Mouse (Mus musculus) midbrain, embryonic 10.5 days (tissue): Measurements from ENCODE around the gene Olfr1314. TPM values are rescaled to one million over a fixed set of nuclear protein-coding genes. Genes with fewer than 3 reads are reported as not detected.

ENCODE experiments used
- DNase-seq: peaks from one replicate; pipeline ENCODE4 v3.0.0-alpha.2; 2017; ENCODE audit warnings: low spot score
- H3K27ac ChIP-seq: fragments of 300-500 bp; sonication (generic); replicated peaks from 2 replicates; pipeline ENCODE4 v1.5.1; 2016; ENCODE audit warnings: mild to moderate bottlenecking
- H3K27me3 ChIP-seq: fragments of 300-500 bp; sonication (generic); 2 replicates; pipeline ENCODE4 v1.6.1; 2016; ENCODE audit warnings: low read depth, mild to moderate bottlenecking; ENCODE audit not compliant: poor library complexity, severe bottlenecking
- H3K36me3 ChIP-seq: fragments of 300-500 bp; sonication (generic); 2 replicates; pipeline ENCODE4 v1.6.1; 2016; ENCODE audit warnings: mild to moderate bottlenecking, moderate library complexity
- H3K4me1 ChIP-seq: fragments of 300-500 bp; sonication (generic); 2 replicates; pipeline ENCODE4 v1.6.1; 2016
- H3K4me3 ChIP-seq: fragments of 300-500 bp; sonication (generic); 2 replicates; pipeline ENCODE4 v1.5.1; 2016; ENCODE audit warnings: mild to moderate bottlenecking, moderate library complexity
- H3K9me3 ChIP-seq: fragments of 300-500 bp; sonication (generic); replicated peaks from 2 replicates; pipeline ENCODE4 v1.6.1; 2016; ENCODE audit warnings: mild to moderate bottlenecking
- WGBS: fragments of 180-500 bp; shearing (Covaris S2); methylation state at CpG from one replicate; pipeline ENCODE4 v1.1.7; 2016; 5-methylcytosine and 5-hydroxymethylcytosine counted together
- polyA plus RNA-seq: library from polyadenylated mRNA; unstranded; fragments of >200 nt; fragmentation: Nextera tagmentation; extraction: Ambion mirVana; gene quantifications from 2 replicates; pipeline ENCODE4 v1.2.1, GENCODE M21; 2016

The Olfr1314 gene
- not detected in 2 replicates for polyA plus RNA-seq

DNA sequence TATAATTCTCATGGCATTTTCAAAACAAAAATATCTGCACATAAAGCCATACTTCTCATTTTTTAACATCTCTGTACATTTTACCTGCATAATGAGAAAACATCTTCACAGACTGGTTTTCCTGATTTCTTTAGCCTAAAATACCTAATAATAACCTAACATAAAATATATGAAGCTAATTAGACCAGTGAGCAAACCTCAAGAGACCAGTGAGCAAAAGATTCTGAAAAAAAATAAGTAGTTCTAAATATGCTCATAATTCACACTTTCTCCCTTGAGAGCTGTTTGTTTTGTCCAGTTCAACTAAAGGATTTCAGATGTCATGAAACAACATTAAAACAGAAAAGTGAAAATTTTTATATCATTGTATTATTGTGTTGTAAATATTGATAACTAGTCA is at the start of gene Olfr1314:
TSS of gene Olfr1314 (minus strand) at position 101 of the 400 bp plus-strand sequence.
- Histone ChIP-seq H3K27ac (no peak within 1 kb of the TSS), H3K27me3 (no peaks in the 10 kb centered on the region), H3K36me3 (no peaks in the 10 kb centered on the region), H3K4me3 (no peak within 1 kb of the TSS), H3K4me1 (no peaks in the 10 kb centered on the region), H3K9me3 (no peaks in the 10 kb centered on the region)
- DNase-seq = no peak

DNA sequence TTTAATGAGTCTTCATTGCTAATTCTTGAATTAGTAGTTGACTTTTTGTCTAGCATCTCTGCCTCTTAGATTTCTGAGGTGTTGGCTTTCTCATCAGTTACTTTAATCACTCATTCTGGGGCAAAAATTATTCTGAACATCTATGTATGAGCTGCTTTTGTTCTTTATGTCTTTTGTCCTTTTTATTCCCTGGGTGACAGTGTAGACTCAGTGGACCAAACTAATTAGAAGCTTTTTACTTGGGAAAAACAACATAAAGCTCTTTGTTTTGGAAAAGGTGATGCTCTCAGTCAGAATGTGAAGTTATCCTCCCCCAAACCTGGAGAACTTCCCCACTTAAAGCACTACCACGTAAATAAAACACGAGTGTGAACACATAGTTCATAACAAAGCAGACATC is 43.4 kb upstream of the Olfr1314 start, which contains the start of gene Olfr1317:
TSS of gene Olfr1317 (plus strand) at position 301 of the 400 bp plus-strand sequence.
- no peaks in the 10 kb centered on the region for H3K27me3 ChIP-seq
- H3K4me3 ChIP-seq = no peak within 1 kb of the TSS

DNA sequence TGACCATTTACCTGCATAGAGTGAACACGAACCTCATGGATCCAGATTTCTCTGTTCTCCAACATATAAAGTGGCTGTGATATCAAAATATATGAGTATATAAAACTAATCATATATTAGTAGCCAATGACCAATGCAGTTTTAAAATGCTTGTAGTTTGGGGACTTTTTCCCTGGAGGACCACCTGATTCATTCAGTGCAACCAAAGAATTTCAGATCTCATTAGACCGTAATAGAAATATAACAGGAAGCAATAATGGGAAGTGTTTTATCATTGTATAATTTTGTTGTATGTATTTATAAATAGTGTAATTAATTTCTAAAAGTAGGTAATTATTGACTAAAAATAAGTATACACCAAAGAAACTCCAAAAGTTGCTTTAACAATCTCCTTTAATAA is 38.3 kb upstream of the Olfr1314 start, which contains the start of gene Olfr1316:
TSS of gene Olfr1316 (minus strand) at position 101 of the 400 bp plus-strand sequence.
- Histone ChIP-seq H3K4me1 (no peaks in the 10 kb centered on the region), H3K9me3 (no peaks in the 10 kb centered on the region)
- WGBS = 81% methylated on average over 2 of the region's 2 CpGs

More for the DNA sequence above, 43.4 kb upstream of the Olfr1314 start, which contains the start of gene Olfr1317:
- Histone ChIP-seq H3K36me3 (no peaks in the 10 kb centered on the region), H3K4me1 (no peaks in the 10 kb centered on the region), H3K9me3 (no peaks in the 10 kb centered on the region), H3K27ac (no peak within 1 kb of the TSS)
- no peak for DNase-seq
- WGBS = 70% methylated on average over 2 of the region's 2 CpGs

DNA sequence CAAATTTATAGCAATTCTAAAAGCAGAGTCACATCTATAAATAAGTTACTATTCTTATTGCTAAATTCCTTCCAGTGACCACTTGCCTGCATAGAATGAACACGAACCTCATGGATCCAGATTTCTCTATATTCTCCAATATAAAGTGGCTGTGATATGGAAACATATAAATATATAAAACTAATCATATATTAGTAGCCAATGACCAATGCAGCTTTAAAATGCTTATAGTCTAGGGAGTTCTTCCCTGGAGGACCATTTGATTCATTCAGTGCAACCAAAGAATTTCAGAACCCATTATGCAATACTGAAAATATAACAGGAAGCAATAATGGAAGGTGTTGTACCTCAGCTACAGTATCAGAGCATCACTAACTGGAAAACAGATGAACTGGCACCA is 18.8 kb upstream of the Olfr1314 start, which contains the start of gene Olfr1315-ps1:
TSS of gene Olfr1315-ps1 (minus strand) at position 101 of the 400 bp plus-strand sequence.
- WGBS = 74% methylated on average over 1 of the region's 1 CpGs
- Histone ChIP-seq H3K4me1 (no peaks in the 10 kb centered on the region), H3K27ac (no peak within 1 kb of the TSS), H3K36me3 (no peaks in the 10 kb centered on the region), H3K9me3 (no peaks in the 10 kb centered on the region), H3K27me3 (no peaks in the 10 kb centered on the region), H3K4me3 (no peak within 1 kb of the TSS)
- no peak for DNase-seq

More for the DNA sequence above, 38.3 kb upstream of the Olfr1314 start, which contains the start of gene Olfr1316:
- Histone ChIP-seq H3K27me3 (no peaks in the 10 kb centered on the region), H3K4me3 (no peak within 1 kb of the TSS), H3K36me3 (no peaks in the 10 kb centered on the region), H3K27ac (no peak within 1 kb of the TSS)
- no peak for DNase-seq

DNA sequence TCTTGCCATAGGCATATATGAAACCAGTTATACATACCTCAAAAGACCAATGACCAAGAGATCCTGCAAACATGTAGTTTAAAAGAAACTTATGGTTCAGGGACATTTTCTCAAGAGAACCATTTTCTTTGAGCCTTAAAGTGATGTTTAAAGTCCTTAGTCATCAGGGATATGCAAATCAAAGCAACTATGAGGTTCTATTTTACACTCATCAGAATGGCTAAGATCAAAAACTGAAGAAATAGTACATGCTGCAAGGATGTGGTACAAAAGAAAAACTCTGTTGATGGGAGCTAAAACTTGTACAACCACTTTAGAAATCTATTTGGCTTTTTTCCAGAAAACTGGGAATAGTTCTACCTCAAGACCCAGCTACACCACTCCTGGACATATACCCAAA is 18.8 kb downstream of the Olfr1314 start, which contains the start of gene Olfr1313:
TSS of gene Olfr1313 (minus strand) at position 101 of the 400 bp plus-strand sequence.
- Histone ChIP-seq H3K9me3 (no peaks in the 10 kb centered on the region), H3K4me3 (no peak within 1 kb of the TSS), H3K4me1 (no peaks in the 10 kb centered on the region), H3K27ac (no peak within 1 kb of the TSS), H3K27me3 (no peaks in the 10 kb centered on the region), H3K36me3 (no peaks in the 10 kb centered on the region)
- no peak for DNase-seq

DNA sequence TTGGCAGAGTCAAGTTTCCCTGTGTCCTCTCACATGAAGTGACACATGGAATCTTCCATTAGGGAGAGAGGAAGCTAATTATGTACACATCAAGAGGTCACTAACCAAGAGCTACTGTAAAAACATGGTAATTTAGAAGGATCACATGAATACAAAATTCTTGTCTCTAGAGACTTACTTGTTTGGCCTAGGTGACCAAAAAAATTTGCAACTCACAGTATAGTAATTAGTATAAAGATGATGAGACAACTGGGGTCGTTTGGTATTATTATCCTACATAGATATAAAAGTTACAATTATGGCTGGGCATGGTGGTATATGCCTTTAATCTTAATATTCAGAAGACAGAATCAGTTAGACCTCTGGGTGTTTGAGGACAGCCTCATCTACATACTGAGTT is 46.4 kb downstream of the Olfr1314 start, which contains the start of gene Olfr1312:
TSS of gene Olfr1312 (minus strand) at position 101 of the 400 bp plus-strand sequence.
- no peaks in the 10 kb centered on the region for H3K36me3 ChIP-seq

More for the DNA sequence above, 46.4 kb downstream of the Olfr1314 start, which contains the start of gene Olfr1312:
- H3K4me1 ChIP-seq = no peaks in the 10 kb centered on the region
- DNase-seq = no peak
- no peak within 1 kb of the TSS for H3K4me3 ChIP-seq
- no peaks in the 10 kb centered on the region for H3K9me3 ChIP-seq
- H3K27me3 ChIP-seq = no peaks in the 10 kb centered on the region
- no peak within 1 kb of the TSS for H3K27ac ChIP-seq
- WGBS = 35% methylated on average over 1 of the region's 1 CpGs

Other genes starting within 250 kb of the Olfr1314 start
- not detected in 2 replicates for gene Olfr1305, start 219.6 kb downstream of the Olfr1314 start, polyA plus RNA-seq
- gene Olfr1306, start 180.5 kb downstream of the Olfr1314 start, polyA plus RNA-seq = not detected in 2 replicates
- not detected in 2 replicates for gene Olfr1307, start 147.3 kb downstream of the Olfr1314 start, polyA plus RNA-seq
- not detected in 2 replicates for gene Olfr1308, start 131.8 kb downstream of the Olfr1314 start, polyA plus RNA-seq
- not detected in 2 replicates for gene Olfr1309, start 106.5 kb downstream of the Olfr1314 start, polyA plus RNA-seq
- gene Olfr1310, start 84.1 kb downstream of the Olfr1314 start, polyA plus RNA-seq = not detected in 2 replicates
- gene Olfr1311, start 72.4 kb downstream of the Olfr1314 start, polyA plus RNA-seq = not detected in 2 replicates
- not detected in 2 replicates for gene Olfr1312, start 46.5 kb downstream of the Olfr1314 start, polyA plus RNA-seq
- not detected in 2 replicates for gene Olfr1313, start 18.9 kb downstream of the Olfr1314 start, polyA plus RNA-seq
- not detected in 2 replicates for gene Olfr1315-ps1, start 18.7 kb upstream of the Olfr1314 start, polyA plus RNA-seq
- not detected in 2 replicates for gene Olfr1316, start 38.2 kb upstream of the Olfr1314 start, polyA plus RNA-seq
- gene Olfr1317, start 43.5 kb upstream of the Olfr1314 start, polyA plus RNA-seq = not detected in 2 replicates
- gene Olfr1318, start 57.4 kb upstream of the Olfr1314 start, polyA plus RNA-seq = not detected in 2 replicates
- gene Lpcat4, start 142.7 kb upstream of the Olfr1314 start, polyA plus RNA-seq = 11.4 and 13.7 TPM in 2 replicates
- gene Nutm1, start 162.5 kb upstream of the Olfr1314 start, polyA plus RNA-seq = 0.02 TPM in 1 of 2 replicates, not detected in the other
- gene Nop10, start 165.1 kb upstream of the Olfr1314 start, polyA plus RNA-seq = 178 and 211 TPM in 2 replicates
- 7.4 and 11.3 TPM in 2 replicates for gene Slc12a6, start 169.0 kb upstream of the Olfr1314 start, polyA plus RNA-seq
- gene Gm21985, start 169.5 kb upstream of the Olfr1314 start, polyA plus RNA-seq = 0.04 TPM in 1 of 2 replicates, not detected in the other